Mouse (Mus musculus): ENCODE measurements around the gene Tbcel.

GRCm38 (mm10) chr9:42419687-42420086 lies 87.9 kb downstream of the Tbcel start:
- TF ChIP-seq CTCF (conservative IDR thresholded peaks at IDR 0.05; ENCODE audit: low read length) (no peak), POU5F1 (IDR thresholded peaks at IDR 0.05; ENCODE audit: borderline replicate concordance, low read length) (no peak), NANOG (IDR thresholded peaks at IDR 0.05; ENCODE audit: borderline replicate concordance, low read length) (no peak)
